Mouse (Mus musculus): ENCODE data around the gene Ak7. TPM values are rescaled to one million over a fixed set of nuclear protein-coding genes. Genes with fewer than 3 reads are reported as not detected.

Gene Ak7
- polyA plus RNA-seq, 2 experiments = 0.14 to 0.33 TPM

DNA sequence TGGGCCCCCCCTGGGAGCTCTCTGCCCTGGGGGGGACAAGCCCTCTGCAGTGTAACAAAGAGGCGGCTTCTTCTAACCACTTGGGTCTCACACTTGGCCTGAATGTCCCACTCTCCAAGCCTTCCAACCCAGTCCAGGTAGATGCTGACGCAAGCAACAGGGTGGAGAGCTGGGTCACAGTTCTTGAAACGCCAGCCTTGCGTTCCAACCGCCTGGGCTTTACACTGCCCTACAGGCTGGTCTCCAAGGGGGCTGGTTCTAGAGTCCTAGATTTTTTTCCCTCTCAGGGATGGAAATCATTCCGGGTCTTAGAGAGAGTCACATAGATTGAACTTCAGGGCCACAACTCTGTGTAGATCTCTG is 30.1 kb downstream of the Ak7 start:
- H3K9ac ChIP-seq (ENCODE audit: low read depth, low read length, severe bottlenecking) = no peak overlapping the region
- H3K4me1 ChIP-seq (ENCODE audit: control insufficient read depth, insufficient read depth, low read length) = no peaks in the 10 kb centered on the region
- no peaks in the 10 kb centered on the region for H3K9me3 ChIP-seq (ENCODE audit: control insufficient read depth, low read length)
- H3K27me3 ChIP-seq (ENCODE audit: control insufficient read depth, insufficient read depth, low read length) = no peaks in the 10 kb centered on the region
- DNase-seq (ENCODE audit: low spot score) (no peak), ATAC-seq (ENCODE audit: low FRiP score, low read depth) (no peak)
- H3K27ac ChIP-seq (replicated peaks; ENCODE audit: low read depth, low read length) = no peak overlapping the region
- no peaks in the 10 kb centered on the region for H3K36me3 ChIP-seq (ENCODE audit: control insufficient read depth, insufficient read depth, low read length)
- TF ChIP-seq POLR2A (IDR thresholded peaks at IDR 0.05; ENCODE audit: borderline replicate concordance, extremely low read depth, insufficient read depth, insufficient read length) = no peak
- H3K4me2 ChIP-seq (replicated peaks; ENCODE audit: low read depth, low read length, severe bottlenecking) = no peak overlapping the region
- WGBS = 90% methylated on average over 6 of the region's 6 CpGs
- no peak overlapping the region for H3K4me3 ChIP-seq (replicated peaks; ENCODE audit: low read length)

DNA sequence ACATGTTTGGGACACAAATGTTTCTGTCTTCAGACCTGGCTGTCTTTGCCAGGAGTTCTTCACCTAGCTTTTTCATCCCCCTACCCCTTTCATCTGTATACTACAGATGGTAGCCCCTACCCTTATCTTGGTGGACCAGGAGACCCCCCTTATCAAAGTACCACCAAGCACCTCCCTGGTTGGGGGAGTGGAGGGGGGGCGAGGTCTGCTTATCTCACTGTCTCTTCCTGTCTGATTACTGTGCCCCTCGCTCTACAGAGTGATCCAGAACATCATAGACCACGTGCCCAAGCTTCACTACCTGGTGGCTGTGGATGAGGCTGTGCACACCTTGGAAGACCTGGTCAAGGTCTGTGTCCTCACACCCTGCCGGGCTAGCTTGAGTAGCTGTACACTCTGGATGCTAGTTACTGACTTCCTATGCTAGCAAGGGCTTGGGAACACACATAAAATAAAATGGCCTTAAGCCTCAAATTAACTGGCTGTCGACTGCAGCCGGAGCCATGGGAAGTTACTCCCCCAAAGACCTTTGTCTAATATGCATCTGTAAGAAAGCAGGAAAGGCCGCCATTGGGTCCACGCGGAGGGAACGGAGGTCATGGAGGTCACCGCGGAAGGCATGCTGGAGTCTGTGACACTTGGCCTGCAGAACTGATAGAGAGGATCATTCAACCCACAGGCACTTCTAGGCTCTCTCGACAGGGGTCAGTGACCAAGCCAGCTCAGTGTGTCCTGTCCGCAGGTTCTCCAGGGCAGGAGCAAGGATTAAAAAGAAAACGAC is 32.7 kb downstream of the Ak7 start:
- WGBS = 67% methylated on average over 15 of the region's 15 CpGs
- ATAC-seq (ENCODE audit: low FRiP score, low read depth) = no peak
- Histone ChIP-seq H3K9me3 (ENCODE audit: control insufficient read depth, low read length) (no peaks in the 10 kb centered on the region), H3K4me2 (replicated peaks; ENCODE audit: low read depth, low read length, severe bottlenecking) (no peak overlapping the region), H3K27me3 (ENCODE audit: control insufficient read depth, insufficient read depth, low read length) (no peaks in the 10 kb centered on the region), H3K36me3 (ENCODE audit: control insufficient read depth, insufficient read depth, low read length) (no peaks in the 10 kb centered on the region), H3K4me3 (replicated peaks; ENCODE audit: low read length) (no peak overlapping the region), H3K9ac (ENCODE audit: low read depth, low read length, severe bottlenecking) (no peak overlapping the region), H3K27ac (replicated peaks; ENCODE audit: low read depth, low read length) (no peak overlapping the region), H3K4me1 (ENCODE audit: control insufficient read depth, insufficient read depth, low read length) (no peaks in the 10 kb centered on the region)
- no peak for DNase-seq (ENCODE audit: low spot score)
- no peak for TF ChIP-seq POLR2A (IDR thresholded peaks at IDR 0.05; ENCODE audit: borderline replicate concordance, extremely low read depth, insufficient read depth, insufficient read length)

DNA sequence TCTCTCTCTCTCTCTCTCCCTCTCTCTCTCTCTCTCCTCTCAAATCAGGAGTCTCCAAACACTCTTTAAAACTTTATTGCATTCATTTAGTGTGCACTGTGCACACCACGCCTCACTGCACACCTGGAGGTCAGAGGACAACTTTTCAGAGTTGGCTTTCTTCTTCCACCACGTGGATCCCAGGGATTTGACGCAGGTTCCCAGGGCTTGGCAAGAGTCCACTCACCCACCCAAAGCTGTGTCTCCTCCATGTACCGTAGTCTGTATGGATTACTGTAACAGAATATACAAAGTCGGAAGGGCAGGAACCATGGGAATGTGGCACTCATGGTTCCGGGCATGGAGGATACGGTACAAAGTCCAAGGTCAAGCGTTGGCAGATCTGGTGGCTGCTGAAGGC is 33.9 kb downstream of the Ak7 start:
- H3K36me3 ChIP-seq (ENCODE audit: control insufficient read depth, insufficient read depth, low read length) = no peaks in the 10 kb centered on the region
- TF ChIP-seq POLR2A (IDR thresholded peaks at IDR 0.05; ENCODE audit: borderline replicate concordance, extremely low read depth, insufficient read depth, insufficient read length) = no peak
- H3K27ac ChIP-seq (replicated peaks; ENCODE audit: low read depth, low read length) = no peak overlapping the region
- no peak; the same call in 1 of the 2 replicates for ATAC-seq (ENCODE audit: low FRiP score, low read depth)
- H3K4me2 ChIP-seq (replicated peaks; ENCODE audit: low read depth, low read length, severe bottlenecking) = no peak overlapping the region
- 64% methylated on average over 8 of the region's 8 CpGs for WGBS
- H3K9me3 ChIP-seq (ENCODE audit: control insufficient read depth, low read length) = no peaks in the 10 kb centered on the region
- H3K4me3 ChIP-seq (replicated peaks; ENCODE audit: low read length) = no peak overlapping the region
- H3K4me1 ChIP-seq (ENCODE audit: control insufficient read depth, insufficient read depth, low read length) = no peaks in the 10 kb centered on the region
- no peak for DNase-seq (ENCODE audit: low spot score)
- no peaks in the 10 kb centered on the region for H3K27me3 ChIP-seq (ENCODE audit: control insufficient read depth, insufficient read depth, low read length)
- no peak overlapping the region for H3K9ac ChIP-seq (ENCODE audit: low read depth, low read length, severe bottlenecking)

DNA sequence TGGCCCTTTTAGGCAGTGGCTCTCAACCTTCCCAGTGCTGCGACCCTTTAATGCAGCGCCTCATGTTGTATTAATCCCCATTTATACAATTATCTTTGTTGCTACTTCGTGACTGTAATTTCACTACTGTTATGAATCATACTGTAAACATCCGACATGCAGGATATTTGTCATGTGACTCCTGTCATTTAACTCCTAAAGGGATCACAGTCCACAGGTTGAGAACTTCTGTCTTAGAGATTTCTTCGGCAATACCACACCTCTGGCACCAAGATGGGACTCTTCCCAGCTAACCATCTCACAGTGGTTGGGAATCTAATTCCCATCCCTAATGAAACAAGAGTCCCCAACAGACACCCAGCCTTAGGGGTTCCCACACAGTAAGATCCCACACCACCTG is 42.3 kb downstream of the Ak7 start:
- no peaks in the 10 kb centered on the region for H3K36me3 ChIP-seq (ENCODE audit: control insufficient read depth, insufficient read depth, low read length)
- no peaks in the 10 kb centered on the region for H3K4me1 ChIP-seq (ENCODE audit: control insufficient read depth, insufficient read depth, low read length)
- no peak overlapping the region for H3K9ac ChIP-seq (ENCODE audit: low read depth, low read length, severe bottlenecking)
- H3K27ac ChIP-seq (replicated peaks; ENCODE audit: low read depth, low read length) = no peak overlapping the region
- no peak overlapping the region for H3K4me3 ChIP-seq (replicated peaks; ENCODE audit: low read length)
- no peak for DNase-seq (ENCODE audit: low spot score)
- no peaks in the 10 kb centered on the region for H3K9me3 ChIP-seq (ENCODE audit: control insufficient read depth, low read length)
- no peaks in the 10 kb centered on the region for H3K27me3 ChIP-seq (ENCODE audit: control insufficient read depth, insufficient read depth, low read length)
- TF ChIP-seq POLR2A (IDR thresholded peaks at IDR 0.05; ENCODE audit: borderline replicate concordance, extremely low read depth, insufficient read depth, insufficient read length) = no peak
- ATAC-seq (ENCODE audit: low FRiP score, low read depth) = no peak
- WGBS = 85% methylated on average over 5 of the region's 5 CpGs
- no peak overlapping the region for H3K4me2 ChIP-seq (replicated peaks; ENCODE audit: low read depth, low read length, severe bottlenecking)

DNA sequence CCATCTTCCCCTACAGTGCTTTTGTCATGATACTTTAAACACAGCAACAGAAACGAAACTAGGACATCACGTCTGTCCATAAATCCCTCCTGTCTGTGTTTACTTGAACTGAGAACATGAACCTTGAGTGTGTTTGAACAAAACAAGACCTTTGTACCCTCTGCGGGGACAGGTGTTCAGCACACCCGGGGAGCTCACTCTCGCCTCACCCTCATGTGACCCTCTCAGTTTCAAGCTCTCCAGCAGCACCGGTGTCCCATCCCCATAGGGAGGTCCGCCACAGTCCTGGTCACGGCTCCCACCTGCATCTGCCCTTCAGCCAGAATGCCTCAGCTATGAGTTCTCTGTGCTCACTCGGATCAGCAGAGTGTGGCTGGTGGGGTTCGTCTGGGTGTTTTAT is 48.0 kb downstream of the Ak7 start:
- no peak for TF ChIP-seq POLR2A (IDR thresholded peaks at IDR 0.05; ENCODE audit: borderline replicate concordance, extremely low read depth, insufficient read depth, insufficient read length)
- Histone ChIP-seq H3K4me2 (replicated peaks; ENCODE audit: low read depth, low read length, severe bottlenecking) (no peak overlapping the region), H3K4me1 (ENCODE audit: control insufficient read depth, insufficient read depth, low read length) (no peaks in the 10 kb centered on the region), H3K36me3 (ENCODE audit: control insufficient read depth, insufficient read depth, low read length) (no peaks in the 10 kb centered on the region), H3K4me3 (replicated peaks; ENCODE audit: low read length) (no peak overlapping the region), H3K9ac (ENCODE audit: low read depth, low read length, severe bottlenecking) (no peak overlapping the region), H3K27ac (replicated peaks; ENCODE audit: low read depth, low read length) (no peak overlapping the region), H3K27me3 (ENCODE audit: control insufficient read depth, insufficient read depth, low read length) (no peaks in the 10 kb centered on the region), H3K9me3 (ENCODE audit: control insufficient read depth, low read length) (no peaks in the 10 kb centered on the region)
- DNase-seq (ENCODE audit: low spot score) = no peak
- WGBS = 91% methylated on average over 10 of the region's 10 CpGs
- no peak for ATAC-seq (ENCODE audit: low FRiP score, low read depth)
